Mouse (Mus musculus): ENCODE measurements around the gene Rpl15. TPM values are rescaled to one million over a fixed set of nuclear protein-coding genes. Genes with fewer than 3 reads are reported as not detected.
A peak's percentile ranks its signal among the peaks of the same experiment; 100 is the strongest.
"Not testable (repeated sequence)": the region's sequence is repeated elsewhere in the genome, so short reads cannot be mapped to it uniquely, and the experiment has no call there.

The Rpl15 gene
- polyA plus RNA-seq, 1 experiment from 2014 or later, result 344 TPM

DNA sequence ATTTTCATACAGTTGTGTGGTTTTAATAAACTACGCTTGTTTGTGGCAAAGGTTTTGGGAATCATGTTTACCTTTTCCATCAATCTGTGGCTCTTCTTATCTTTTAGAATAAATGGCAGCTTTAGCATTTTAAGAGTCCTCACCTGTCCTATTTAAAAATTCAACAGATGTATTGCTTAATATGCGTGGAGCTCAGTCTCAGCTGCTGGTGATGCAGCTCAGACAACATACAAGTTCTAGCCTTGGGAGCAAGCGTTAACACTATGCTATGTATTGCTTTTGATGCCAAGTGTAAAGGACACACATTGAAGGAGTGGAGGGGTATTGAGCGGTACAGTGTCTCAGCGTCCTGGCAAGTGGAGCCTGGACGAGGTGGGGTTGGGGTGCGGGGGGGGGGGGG is 475 bp upstream of the Rpl15 start:
- Histone ChIP-seq H3K9ac (ENCODE audit: low read depth, low read length) (peak overlapping the region; percentile 67), H3K27ac (ENCODE audit: low read depth, low read length) (no peak overlapping the region)

DNA sequence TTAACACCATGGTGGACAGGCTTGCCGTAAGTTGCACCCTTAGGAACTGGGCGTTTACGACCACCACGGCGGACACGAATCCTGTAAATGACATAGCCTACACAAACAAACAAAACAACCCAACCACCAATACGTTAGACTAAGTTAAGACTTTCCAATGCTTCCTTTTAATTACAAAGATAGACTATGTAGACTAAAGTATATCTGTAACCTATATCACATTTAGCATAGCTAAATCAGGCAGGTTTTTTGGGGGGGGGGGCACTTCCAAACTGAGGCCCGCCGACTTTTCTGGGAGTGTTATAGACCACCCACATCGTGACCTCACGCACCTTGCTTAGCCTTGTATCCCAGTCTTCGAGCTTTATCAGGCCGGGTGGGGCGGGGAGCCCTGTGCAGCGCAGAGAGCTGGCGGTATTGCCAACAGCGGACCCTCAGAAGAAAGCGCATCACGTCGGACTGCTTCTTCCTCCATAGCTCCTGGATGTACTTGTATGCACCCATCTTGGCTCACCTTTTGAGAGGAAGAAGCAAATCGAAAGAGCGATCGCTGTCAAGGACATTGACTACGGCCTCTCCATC is 1.2 kb downstream of the Rpl15 start:
- Histone ChIP-seq H3K4me2 (peak overlapping the region; percentile 70), H3K27ac (ENCODE audit: low read depth, low read length) (peak overlapping the region; percentile 82), H3K4me3 (ENCODE audit: low read depth, low read length) (peak overlapping the region; percentile 97), H3K9ac (ENCODE audit: low read depth, low read length) (peak overlapping the region; percentile 99)
- not testable (repeated sequence) for H3K36me3 ChIP-seq (ENCODE audit: control insufficient read depth, insufficient read depth, low read length); H3K27me3 ChIP-seq (ENCODE audit: control insufficient read depth, insufficient read depth, low read length); ATAC-seq (replicated peaks; ENCODE audit: insufficient number of reproducible peaks, low FRiP score, low TSS enrichment); H3K4me1 ChIP-seq (ENCODE audit: control insufficient read depth, insufficient read depth, low read length); H3K9me3 ChIP-seq (replicated peaks; ENCODE audit: control insufficient read depth, low read length)
- under 1% methylated on average over 21 of the region's 24 CpGs for WGBS (ENCODE audit: insufficient replicate concordance)

More for the DNA sequence above, 475 bp upstream of the Rpl15 start:
- 8% methylated on average over 7 of the region's 7 CpGs for WGBS (ENCODE audit: insufficient replicate concordance)
- peak overlapping the region; percentile 97 for H3K4me3 ChIP-seq (ENCODE audit: low read depth, low read length)
- peaks cover 2% of the 10 kb centered on the region; the same call in 1 of the 2 replicates for H3K36me3 ChIP-seq (ENCODE audit: control insufficient read depth, insufficient read depth, low read length)
- H3K27me3 ChIP-seq (ENCODE audit: control insufficient read depth, insufficient read depth, low read length), result no peaks in the 10 kb centered on the region
- peak overlapping the region; percentile 76 for H3K4me2 ChIP-seq
- no peaks in the 10 kb centered on the region for H3K9me3 ChIP-seq (replicated peaks; ENCODE audit: control insufficient read depth, low read length)
- H3K4me1 ChIP-seq (ENCODE audit: control insufficient read depth, insufficient read depth, low read length), result no peaks in the 10 kb centered on the region
- no peak for ATAC-seq (replicated peaks; ENCODE audit: insufficient number of reproducible peaks, low FRiP score, low TSS enrichment)

DNA sequence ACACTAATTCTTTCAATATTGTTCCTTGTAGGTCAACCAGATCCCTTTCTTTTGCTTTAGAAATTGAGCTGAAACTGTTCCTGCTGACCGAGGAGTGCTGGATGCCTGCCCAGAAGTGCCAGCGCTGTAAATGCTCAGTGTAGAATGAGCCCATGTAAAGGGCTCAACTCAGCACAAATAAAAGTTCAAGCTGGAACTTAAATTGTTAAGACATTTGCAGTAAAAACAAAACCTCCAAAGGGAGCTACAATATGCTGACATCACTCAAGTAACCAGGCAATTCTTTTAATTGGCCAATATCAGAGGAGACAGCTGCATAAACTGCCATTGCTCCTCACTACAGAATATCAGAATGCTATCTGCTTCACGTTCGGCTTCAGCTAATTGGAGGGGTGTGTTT is 7.8 kb downstream of the Rpl15 start:
- Histone ChIP-seq H3K27ac (ENCODE audit: low read depth, low read length) (no peak overlapping the region), H3K4me3 (ENCODE audit: low read depth, low read length) (no peak overlapping the region), H3K9ac (ENCODE audit: low read depth, low read length) (no peak overlapping the region), H3K4me1 (ENCODE audit: control insufficient read depth, insufficient read depth, low read length) (no peaks in the 10 kb centered on the region), H3K36me3 (ENCODE audit: control insufficient read depth, insufficient read depth, low read length) (peaks cover 3% of the 10 kb centered on the region; the same call in 1 of the 2 replicates), H3K4me2 (no peak overlapping the region), H3K27me3 (ENCODE audit: control insufficient read depth, insufficient read depth, low read length) (no peaks in the 10 kb centered on the region), H3K9me3 (replicated peaks; ENCODE audit: control insufficient read depth, low read length) (no peaks in the 10 kb centered on the region)
- 71% methylated on average over 4 of the region's 4 CpGs for WGBS (ENCODE audit: insufficient replicate concordance)
- ATAC-seq (replicated peaks; ENCODE audit: insufficient number of reproducible peaks, low FRiP score, low TSS enrichment), result no peak

DNA sequence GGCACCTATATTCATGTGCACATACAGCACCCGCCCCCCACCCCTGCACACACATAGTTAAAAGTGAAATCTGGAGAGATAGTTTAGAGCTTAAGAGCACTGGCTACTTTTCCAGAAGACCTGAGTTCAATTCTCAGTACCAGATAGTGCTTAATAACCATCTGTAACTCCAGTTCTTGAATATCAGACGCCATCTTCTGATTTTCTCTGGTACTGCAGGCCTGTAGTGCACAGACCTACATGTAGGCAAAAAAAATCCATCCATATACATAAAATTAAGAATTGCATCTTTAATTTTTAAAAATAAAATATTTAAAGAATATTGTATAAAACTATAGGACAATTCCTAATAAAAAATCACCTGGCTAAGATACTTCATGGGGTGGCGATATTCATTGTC is 10.0 kb downstream of the Rpl15 start:
- Histone ChIP-seq H3K27ac (ENCODE audit: low read depth, low read length) (no peak overlapping the region), H3K9ac (ENCODE audit: low read depth, low read length) (no peak overlapping the region), H3K9me3 (replicated peaks; ENCODE audit: control insufficient read depth, low read length) (no peaks in the 10 kb centered on the region), H3K36me3 (ENCODE audit: control insufficient read depth, insufficient read depth, low read length) (peaks cover 3% of the 10 kb centered on the region; the same call in 1 of the 2 replicates), H3K4me1 (ENCODE audit: control insufficient read depth, insufficient read depth, low read length) (no peaks in the 10 kb centered on the region), H3K4me2 (no peak overlapping the region), H3K27me3 (ENCODE audit: control insufficient read depth, insufficient read depth, low read length) (no peaks in the 10 kb centered on the region), H3K4me3 (ENCODE audit: low read depth, low read length) (no peak overlapping the region)
- no peak for ATAC-seq (replicated peaks; ENCODE audit: insufficient number of reproducible peaks, low FRiP score, low TSS enrichment)
- 83% methylated on average over 3 of the region's 3 CpGs for WGBS (ENCODE audit: insufficient replicate concordance)

DNA sequence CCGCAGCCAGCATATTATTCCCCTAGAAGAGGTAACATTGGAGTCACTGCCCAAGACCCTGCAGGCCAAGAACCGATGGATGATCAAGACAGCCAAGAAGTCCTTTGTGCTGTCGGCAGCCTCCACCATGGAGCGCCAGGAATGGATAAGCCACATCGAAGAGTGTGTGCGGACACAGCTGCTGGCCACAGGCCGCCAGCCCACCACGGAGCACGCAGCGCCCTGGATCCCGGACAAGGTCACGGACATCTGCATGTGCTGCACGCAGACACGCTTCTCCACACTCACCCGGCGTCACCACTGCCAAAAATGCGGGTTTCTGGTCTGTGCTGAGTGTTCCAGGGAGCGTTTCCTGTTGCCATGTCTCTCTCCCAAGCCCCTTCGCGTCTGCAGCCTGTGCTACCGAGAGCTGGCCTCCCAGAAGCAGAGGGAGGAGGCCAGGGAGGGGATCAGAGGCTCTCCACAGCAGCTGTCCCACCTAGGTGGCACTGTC is 28.5 kb downstream of the Rpl15 start:
- H3K36me3 ChIP-seq (ENCODE audit: control insufficient read depth, insufficient read depth, low read length), result no peaks in the 10 kb centered on the region
- no peak for ATAC-seq (replicated peaks; ENCODE audit: insufficient number of reproducible peaks, low FRiP score, low TSS enrichment)
- no peak overlapping the region for H3K9ac ChIP-seq (ENCODE audit: low read depth, low read length)
- 81% methylated on average over 21 of the region's 21 CpGs for WGBS (ENCODE audit: insufficient replicate concordance)
- H3K4me3 ChIP-seq (ENCODE audit: low read depth, low read length), result no peak overlapping the region
- no peaks in the 10 kb centered on the region for H3K27me3 ChIP-seq (ENCODE audit: control insufficient read depth, insufficient read depth, low read length)
- H3K27ac ChIP-seq (ENCODE audit: low read depth, low read length), result no peak overlapping the region
- H3K4me1 ChIP-seq (ENCODE audit: control insufficient read depth, insufficient read depth, low read length), result no peaks in the 10 kb centered on the region
- no peaks in the 10 kb centered on the region for H3K9me3 ChIP-seq (replicated peaks; ENCODE audit: control insufficient read depth, low read length)
- H3K4me2 ChIP-seq, result no peak overlapping the region

DNA sequence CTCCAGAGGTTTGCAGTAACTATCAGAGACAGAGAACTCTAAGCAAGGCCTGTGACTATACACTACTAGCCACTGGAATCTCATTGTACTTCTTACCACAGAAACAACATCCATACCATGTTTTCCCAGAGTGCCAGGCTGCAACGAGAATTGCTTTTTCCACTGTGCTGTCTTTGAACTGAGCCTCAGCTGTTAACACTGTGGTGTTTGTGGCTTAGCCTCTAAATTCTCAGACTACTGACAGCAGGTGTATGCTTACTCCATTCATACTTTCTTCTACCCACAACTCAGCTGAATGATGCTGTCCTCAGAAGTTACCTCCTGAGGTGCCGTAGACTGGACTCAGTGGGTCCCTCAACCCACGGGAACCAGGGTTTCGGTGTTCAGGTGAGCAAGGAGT is 29.4 kb downstream of the Rpl15 start:
- Histone ChIP-seq H3K9ac (ENCODE audit: low read depth, low read length) (no peak overlapping the region), H3K4me3 (ENCODE audit: low read depth, low read length) (no peak overlapping the region), H3K27me3 (ENCODE audit: control insufficient read depth, insufficient read depth, low read length) (no peaks in the 10 kb centered on the region), H3K27ac (ENCODE audit: low read depth, low read length) (no peak overlapping the region), H3K9me3 (replicated peaks; ENCODE audit: control insufficient read depth, low read length) (no peaks in the 10 kb centered on the region), H3K36me3 (ENCODE audit: control insufficient read depth, insufficient read depth, low read length) (no peaks in the 10 kb centered on the region), H3K4me2 (no peak overlapping the region), H3K4me1 (ENCODE audit: control insufficient read depth, insufficient read depth, low read length) (no peaks in the 10 kb centered on the region)
- ATAC-seq (replicated peaks; ENCODE audit: insufficient number of reproducible peaks, low FRiP score, low TSS enrichment), result no peak
- 84% methylated on average over 4 of the region's 4 CpGs for WGBS (ENCODE audit: insufficient replicate concordance)

DNA sequence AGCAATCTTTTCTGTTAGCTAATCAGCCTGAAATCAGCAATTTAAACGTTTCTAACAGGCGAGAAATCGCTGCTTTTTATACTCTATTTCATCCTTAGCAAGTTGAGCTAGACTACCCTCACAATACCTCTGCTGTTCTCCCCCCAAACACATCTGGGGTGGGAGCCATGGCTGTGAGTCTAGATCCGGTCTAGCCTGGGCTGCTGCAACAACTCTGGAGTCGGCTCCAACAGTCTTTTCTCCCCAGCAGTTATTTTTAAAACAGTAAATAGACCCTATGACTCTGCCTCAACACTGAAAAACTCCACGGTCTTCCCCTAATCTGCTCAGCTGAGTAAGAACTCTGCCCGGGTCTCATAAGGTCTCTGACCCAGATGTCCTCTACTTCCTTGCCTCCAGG is 31.1 kb downstream of the Rpl15 start:
- H3K4me3 ChIP-seq (ENCODE audit: low read depth, low read length), result no peak overlapping the region
- H3K27ac ChIP-seq (ENCODE audit: low read depth, low read length), result no peak overlapping the region
- no peak overlapping the region for H3K4me2 ChIP-seq
- WGBS (ENCODE audit: insufficient replicate concordance), result 62% methylated on average over 7 of the region's 7 CpGs
- no peaks in the 10 kb centered on the region for H3K9me3 ChIP-seq (replicated peaks; ENCODE audit: control insufficient read depth, low read length)
- H3K36me3 ChIP-seq (ENCODE audit: control insufficient read depth, insufficient read depth, low read length), result no peaks in the 10 kb centered on the region
- no peaks in the 10 kb centered on the region for H3K4me1 ChIP-seq (ENCODE audit: control insufficient read depth, insufficient read depth, low read length)
- no peak overlapping the region for H3K9ac ChIP-seq (ENCODE audit: low read depth, low read length)
- ATAC-seq (replicated peaks; ENCODE audit: insufficient number of reproducible peaks, low FRiP score, low TSS enrichment), result no peak
- no peaks in the 10 kb centered on the region for H3K27me3 ChIP-seq (ENCODE audit: control insufficient read depth, insufficient read depth, low read length)

DNA sequence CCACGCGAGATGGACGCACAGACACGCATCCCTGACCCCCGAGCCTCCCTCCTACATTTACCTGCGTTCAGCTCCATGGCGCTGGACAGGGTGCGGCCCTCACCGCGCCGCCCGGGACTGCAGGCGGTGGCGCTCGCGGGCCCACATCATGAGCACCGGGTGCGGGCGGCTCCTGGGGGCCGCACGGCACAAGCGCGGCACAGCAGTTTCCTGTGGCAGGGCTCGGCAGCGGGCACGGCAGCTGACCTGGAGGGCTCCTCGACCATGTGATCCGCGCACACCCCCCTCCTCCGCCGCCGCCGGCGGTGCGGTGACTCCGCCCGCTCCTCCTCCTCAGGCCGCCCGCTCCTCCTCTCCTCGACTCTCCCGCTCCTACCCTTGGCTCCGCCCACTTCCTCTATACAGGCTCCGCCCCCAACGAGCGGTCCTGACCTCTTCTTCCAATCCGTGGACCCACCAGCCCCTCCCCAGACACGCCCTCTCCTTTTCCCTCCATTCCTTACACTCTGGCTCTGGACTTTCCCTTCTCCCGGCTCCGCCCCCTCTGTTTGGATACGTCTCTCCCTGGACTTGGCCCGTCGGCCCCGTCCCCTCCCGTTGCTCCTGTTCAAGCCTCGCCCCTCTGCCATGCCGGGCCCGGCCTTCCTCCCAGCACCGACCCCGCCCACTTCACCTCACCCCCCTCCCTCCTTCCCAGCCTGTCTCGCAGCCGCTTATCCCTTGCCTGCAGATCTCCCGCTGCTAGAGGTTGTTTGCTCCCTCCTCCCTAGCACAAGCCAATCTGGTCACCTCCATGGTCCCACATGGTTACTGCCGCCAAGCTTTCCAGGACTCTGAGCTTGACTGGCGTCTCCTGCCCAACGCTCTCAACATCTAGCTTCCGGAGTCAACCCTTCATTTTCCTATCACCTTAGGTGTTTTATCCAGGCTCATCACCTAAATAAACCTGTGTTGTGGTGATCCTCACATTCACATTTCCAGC is 32.1 kb downstream of the Rpl15 start, which contains the start of gene Nr1d2:
TSS of gene Nr1d2 (minus strand) at position 378 of the 982 bp plus-strand sequence.
- H3K9me3 ChIP-seq (replicated peaks; ENCODE audit: control insufficient read depth, low read length), result no peaks in the 10 kb centered on the region
- no peaks in the 10 kb centered on the region for H3K27me3 ChIP-seq (ENCODE audit: control insufficient read depth, insufficient read depth, low read length)
- no peaks in the 10 kb centered on the region for H3K4me1 ChIP-seq (ENCODE audit: control insufficient read depth, insufficient read depth, low read length)
- H3K9ac ChIP-seq (ENCODE audit: low read depth, low read length), result peak within 1 kb of the TSS; percentile 78
- peak within 1 kb of the TSS; percentile 88 for H3K4me3 ChIP-seq (ENCODE audit: low read depth, low read length)
- H3K27ac ChIP-seq (ENCODE audit: low read depth, low read length), result peak within 1 kb of the TSS; percentile 94
- peak; percentile 90 for ATAC-seq (replicated peaks; ENCODE audit: insufficient number of reproducible peaks, low FRiP score, low TSS enrichment)
- no peaks in the 10 kb centered on the region for H3K36me3 ChIP-seq (ENCODE audit: control insufficient read depth, insufficient read depth, low read length)
- H3K4me2 ChIP-seq, result peak within 1 kb of the TSS; percentile 81
- WGBS (ENCODE audit: insufficient replicate concordance), result 1% methylated on average over 54 of the region's 66 CpGs
